Comparison of ENCODE assay signal across 10 mouse cellular contexts in the genomic region with DNA sequence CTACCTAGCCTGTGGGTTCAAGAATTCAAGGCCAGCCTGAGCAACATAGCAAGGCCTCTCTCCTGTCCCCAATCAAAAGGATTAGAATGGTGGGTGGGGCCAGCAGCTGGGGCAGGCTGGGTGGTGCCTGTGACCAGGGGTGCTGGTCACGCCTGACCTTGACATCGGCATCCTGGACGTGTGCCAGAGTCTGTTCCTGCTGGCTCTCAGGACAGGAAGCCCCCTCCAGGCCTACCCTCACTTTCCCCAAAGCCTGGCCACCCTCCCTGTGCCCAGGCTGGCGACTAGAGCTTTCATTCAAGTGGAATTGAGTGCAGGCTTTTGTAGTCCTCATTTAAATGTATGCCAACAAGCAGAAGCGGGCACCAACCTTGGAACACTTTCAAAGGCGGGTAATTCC.
DNase-seq lines count a peak whose midpoint lies in the region; ATAC-seq lines count a peak whose summit lies in the region.
"Had no signal": no experiment of that assay in that cellular context is flagged by ENCODE, and none has a peak within 500 bp of the region (broad histone marks: within the 10 kb centered on the region; RNA-seq: fewer than 3 reads in every experiment).

No protein-coding gene starts in this region.

- no peaks in the 10 kb centered on the region for H3K9me3 ChIP-seq in forebrain, embryonic 13.5 days (replicated peaks)
- no peaks in the 10 kb centered on the region for H3K9me3 ChIP-seq in forebrain, embryonic 12.5 days
- H3K9me3 ChIP-seq: heart, embryonic 10.5 days; liver, embryonic 13.5 days had no signal

- H3K36me3 ChIP-seq in forebrain, embryonic 13.5 days (ENCODE audit: poor library complexity, severe bottlenecking), result no peaks in the 10 kb centered on the region
- no peaks in the 10 kb centered on the region for H3K36me3 ChIP-seq in forebrain, embryonic 12.5 days (replicated peaks)
- H3K36me3 ChIP-seq: heart, embryonic 10.5 days; liver, embryonic 13.5 days had no signal

- H3K9ac ChIP-seq in forebrain, embryonic 13.5 days, result no peak overlapping the region
- no peak overlapping the region for H3K9ac ChIP-seq in forebrain, embryonic 12.5 days
- H3K9ac ChIP-seq: liver, embryonic 13.5 days had no signal

- H3K27me3 ChIP-seq in forebrain, embryonic 13.5 days, result peaks cover 31% of the 10 kb centered on the region
- peaks cover 51% of the 10 kb centered on the region for H3K27me3 ChIP-seq in forebrain, embryonic 12.5 days

- ATAC-seq in forebrain, embryonic 13.5 days, result no peak
- no peak for ATAC-seq in forebrain, embryonic 12.5 days (ENCODE audit: low FRiP score)
- ATAC-seq in monocyte, adult 5-6 weeks (replicated peaks; ENCODE audit: insufficient number of reproducible peaks, low FRiP score, low TSS enrichment, poor library complexity, severe bottlenecking), result no peak

- DNase-seq in right cerebral cortex, postnatal 10 days (ENCODE audit: low spot score in 2 of 2), result peak; percentile 72 to 79
- DNase-seq in right cerebral cortex, postnatal 36 days (ENCODE audit: low spot score in 2 of 2), result no peak
- DNase-seq in lung, adult 18-20 months, result peak; percentile 18 to 47
- DNase-seq in right cerebral cortex, postnatal 4 days, result peak; percentile 42
- no peak for DNase-seq in thymus, postnatal 0 days (ENCODE audit: low spot score)
- DNase-seq: liver, embryonic 13.5 days had no signal

- no peak overlapping the region for H3K4me2 ChIP-seq in forebrain, embryonic 13.5 days
- H3K4me2 ChIP-seq in forebrain, embryonic 12.5 days, result no peak overlapping the region
- H3K4me2 ChIP-seq: liver, embryonic 13.5 days had no signal

- 30% methylated on average over 6 of the region's 6 CpGs for WGBS in forebrain, embryonic 13.5 days
- WGBS in forebrain, embryonic 12.5 days, result 46% methylated on average over 6 of the region's 6 CpGs

- peaks cover 46% of the 10 kb centered on the region for H3K4me1 ChIP-seq in forebrain, embryonic 13.5 days
- peaks cover 42% of the 10 kb centered on the region for H3K4me1 ChIP-seq in forebrain, embryonic 12.5 days

- H3K4me3 ChIP-seq in forebrain, embryonic 13.5 days, result no peak overlapping the region
- H3K4me3 ChIP-seq in forebrain, embryonic 12.5 days (replicated peaks), result no peak overlapping the region
- H3K4me3 ChIP-seq: heart, embryonic 10.5 days; liver, embryonic 13.5 days had no signal

- H3K27ac ChIP-seq in forebrain, embryonic 13.5 days, result peak overlapping the region; percentile 19; the same call in 1 of the 2 replicates
- no peak overlapping the region for H3K27ac ChIP-seq in forebrain, embryonic 12.5 days
- H3K27ac ChIP-seq: heart, embryonic 10.5 days; liver, embryonic 13.5 days had no signal

Comparison
In these comparisons a context has a peak if more than half of its experiments do, and no peak if none do; other contexts are left out.
1. DNase-seq: peak in right cerebral cortex, postnatal 10 days (2 of 2), lung, adult 18-20 months (2 of 2) and right cerebral cortex, postnatal 4 days (single experiment); none in right cerebral cortex, postnatal 36 days (0 of 2) and thymus, postnatal 0 days (single experiment).